Mouse (Mus musculus) cerebellum, adult 8-10 months (tissue): ENCODE data around the gene Krtcap2.

Source experiments
- DNase-seq: peaks from one replicate; pipeline ENCODE4 v3.0.0; 2022

Krtcap2 gene

DNA sequence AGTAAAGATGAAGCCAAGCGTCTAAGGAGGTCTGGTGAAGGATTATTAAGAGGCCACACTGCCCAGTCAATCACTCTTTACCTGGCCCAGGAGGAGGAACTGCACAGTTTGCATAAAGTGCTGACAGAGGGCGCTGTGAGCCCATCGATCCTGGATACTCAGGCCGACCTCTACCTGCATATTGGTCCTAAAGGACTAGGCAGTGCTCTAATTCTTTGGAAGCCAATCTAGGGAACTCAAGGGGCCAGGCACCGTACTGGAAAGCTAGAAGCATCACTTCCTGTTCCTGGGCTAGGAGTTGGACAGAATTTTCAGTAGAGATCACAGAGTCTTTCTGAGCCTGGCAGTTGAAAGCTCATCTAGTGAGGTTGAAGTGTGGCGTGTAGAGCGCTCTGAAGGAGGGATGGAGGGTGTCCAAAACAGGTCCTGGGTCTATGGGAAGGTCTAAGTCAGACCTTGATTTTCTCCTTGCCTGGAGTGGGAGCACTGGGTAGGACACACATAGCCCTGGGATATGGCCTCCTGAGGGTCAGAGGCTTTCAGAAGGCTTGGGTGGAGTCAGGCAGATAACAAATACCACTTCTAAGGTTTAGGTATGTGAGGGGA lies 4.8 kb downstream of the Krtcap2 start:
- peak; percentile 68 for DNase-seq

DNA sequence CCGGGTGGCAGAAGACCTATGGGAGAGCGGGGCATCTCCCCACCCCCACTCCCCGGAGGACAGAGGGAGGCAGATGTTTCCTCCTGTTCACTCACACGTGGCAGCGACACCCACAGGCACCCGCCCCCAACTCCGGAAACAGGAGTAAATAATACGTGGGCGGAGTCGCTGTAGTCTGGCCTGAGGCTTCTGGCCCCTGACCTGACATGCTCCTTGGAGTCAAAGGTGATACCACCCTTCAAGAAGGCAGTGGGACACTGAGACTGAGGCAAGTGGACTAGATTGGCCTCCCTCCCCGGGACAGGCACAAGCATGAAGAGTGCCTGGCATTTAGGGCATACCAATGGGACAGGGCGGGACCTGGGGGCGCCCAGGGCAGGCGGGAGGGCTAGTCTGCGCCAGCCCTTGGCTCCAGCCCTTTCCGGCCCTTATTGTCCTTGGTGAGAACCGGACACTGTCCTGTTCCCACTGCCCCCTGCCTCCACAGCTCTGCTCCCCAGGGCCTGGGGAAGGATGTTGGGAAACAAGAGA lies 5.7 kb downstream of the Krtcap2 start:
- DNase-seq = peak; percentile 9

DNA sequence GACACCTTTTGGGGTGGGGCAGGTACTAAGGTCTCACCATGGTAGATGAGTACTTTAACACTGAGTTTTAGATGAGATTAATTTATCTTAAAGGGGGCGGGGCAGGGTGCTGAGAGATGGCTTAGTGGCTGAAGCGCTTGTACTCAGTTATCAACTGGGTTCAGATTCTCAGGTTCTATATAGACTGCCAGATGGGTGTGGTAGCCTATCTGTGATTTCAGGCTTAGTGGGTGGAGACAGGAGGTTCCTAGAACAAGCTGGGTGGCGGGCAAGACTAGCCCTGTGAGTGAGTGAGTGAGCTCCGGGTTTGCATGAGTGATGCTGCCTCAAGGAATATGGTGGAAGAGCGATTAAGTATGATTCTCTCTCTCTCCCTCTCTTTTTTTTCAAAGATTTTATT lies 9.2 kb downstream of the Krtcap2 start:
- no peak for DNase-seq

- no peak for DNase-seq
Observed at GRCm38 (mm10) chr3:89256177-89256576, 10.4 kb downstream of the Krtcap2 start.

DNA sequence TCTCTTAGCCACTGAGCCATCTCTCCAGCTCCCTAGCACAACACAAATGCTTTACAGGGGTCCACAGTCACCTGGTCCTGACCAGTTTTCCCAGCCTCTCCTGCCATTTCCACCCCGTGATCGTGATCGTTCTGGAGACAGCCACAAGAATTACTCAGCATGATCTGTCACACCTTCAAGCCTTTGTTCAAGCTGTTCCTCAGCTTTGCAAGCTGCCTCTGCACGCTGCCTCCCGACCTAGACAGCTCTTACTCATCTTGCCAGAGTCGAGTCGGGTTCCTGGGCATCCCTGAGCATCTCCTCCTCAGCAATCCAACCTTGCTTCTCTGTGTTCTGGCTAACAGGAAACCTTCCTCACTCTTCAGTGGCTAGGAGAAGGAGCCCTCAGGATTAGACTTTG lies 13.3 kb downstream of the Krtcap2 start, which contains the start of gene Dpm3:
Gene Dpm3 (plus strand): TSS at position 283 of the 400 bp plus-strand sequence.
- DNase-seq = no peak

DNA sequence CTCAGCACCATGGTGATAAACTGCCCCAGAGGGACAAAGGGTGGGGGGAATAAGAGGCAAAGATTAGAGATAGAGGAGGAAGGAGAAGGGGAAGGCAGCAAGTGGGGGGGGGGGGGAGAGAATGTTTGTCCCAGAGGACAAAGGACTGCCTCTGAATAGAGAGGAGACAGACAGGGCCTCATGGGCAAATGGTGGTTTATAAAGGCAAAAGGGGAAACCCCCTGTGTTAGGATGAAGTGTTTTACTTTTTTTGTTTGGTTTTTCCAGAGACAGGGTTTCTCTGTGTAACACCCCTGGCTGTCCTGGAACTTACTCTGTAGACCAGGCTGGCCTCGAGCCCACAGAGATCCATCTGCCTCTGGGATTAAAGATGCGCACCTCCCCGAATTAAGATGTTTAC lies 14.4 kb downstream of the Krtcap2 start:
- DNase-seq = no peak

DNA sequence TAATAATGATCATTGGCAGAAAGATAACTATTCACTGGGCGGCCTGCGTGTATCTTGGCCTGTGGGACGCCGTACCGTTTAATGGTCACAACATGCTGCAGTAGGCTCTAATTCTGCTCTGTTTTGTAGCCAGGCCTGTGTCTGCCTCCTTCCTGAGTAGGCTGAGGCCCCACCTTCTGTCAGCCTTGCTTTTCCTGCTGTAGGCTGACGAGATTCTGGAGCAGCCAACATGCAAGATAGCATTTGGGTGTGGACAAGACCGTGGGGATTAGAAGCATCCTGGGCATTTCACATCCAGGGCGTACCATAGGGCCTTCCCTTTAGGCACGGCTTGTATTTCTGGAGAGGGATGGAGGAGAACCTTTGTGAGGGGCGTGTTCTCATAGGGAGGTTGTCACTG lies 16.7 kb downstream of the Krtcap2 start:
- DNase-seq = no peak

GRCm38 (mm10) chr3:89266439-89266893 lies 20.7 kb downstream of the Krtcap2 start:
- DNase-seq = peak; percentile 81

DNA sequence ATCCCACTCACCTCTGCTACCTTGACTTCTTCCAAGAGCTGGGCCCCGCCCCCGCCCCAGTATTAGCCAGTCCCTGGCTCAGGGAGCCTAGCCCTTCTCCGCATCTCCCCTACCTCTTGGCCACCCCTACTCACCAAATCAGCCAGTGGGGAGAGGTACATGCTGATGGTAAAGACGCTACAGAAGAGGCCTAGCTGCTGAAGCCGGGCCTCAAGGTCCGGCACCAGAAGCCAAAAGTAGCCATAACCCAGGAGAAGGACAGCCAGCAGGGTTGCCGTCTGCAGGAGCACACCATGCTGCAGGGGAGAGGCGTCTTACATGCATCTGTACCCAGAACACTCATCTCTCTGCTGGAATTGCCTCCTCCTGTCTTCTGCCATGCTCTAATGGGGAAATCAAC lies 23.1 kb downstream of the Krtcap2 start:
- no peak for DNase-seq

DNA sequence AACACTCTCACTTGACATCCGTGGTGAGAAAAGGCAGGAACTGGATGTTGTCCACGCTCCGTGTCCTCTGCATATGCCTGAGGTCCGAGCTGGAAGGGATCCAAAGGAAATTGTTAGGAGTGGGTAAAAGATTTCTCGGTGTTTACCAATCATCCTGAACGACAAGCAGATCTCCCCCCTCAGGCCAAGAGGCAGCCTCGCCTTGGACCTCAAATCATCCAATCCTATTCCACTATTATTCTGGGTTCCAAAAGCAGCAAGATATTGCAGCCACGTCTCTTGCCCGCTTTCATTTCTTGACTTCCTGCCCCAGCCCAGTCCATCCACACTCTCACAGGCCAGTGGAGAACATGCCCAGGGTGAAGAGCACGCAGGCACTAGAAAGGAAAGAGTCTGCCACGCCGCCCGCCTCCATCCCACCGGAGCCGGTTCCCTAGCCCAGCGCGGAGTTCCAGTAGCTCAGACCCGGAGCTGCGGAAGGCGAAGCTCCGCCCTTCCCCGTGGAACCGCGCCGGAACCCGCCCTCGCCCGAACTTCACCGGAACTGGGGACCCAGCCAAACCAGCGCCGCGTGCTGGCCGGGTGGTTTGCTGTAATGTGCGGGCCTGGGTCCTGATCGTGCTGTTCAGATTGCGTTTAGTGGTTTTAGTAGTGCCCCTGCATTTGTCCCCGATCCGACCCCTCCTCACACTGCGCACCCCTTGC lies 24.4 kb downstream of the Krtcap2 start, which contains the start of gene Slc50a1:
Gene Slc50a1 (minus strand): TSS at position 520 of the 705 bp plus-strand sequence.
- peak; percentile 81 for DNase-seq

GRCm38 (mm10) chr3:89270891-89271290 lies 25.1 kb downstream of the Krtcap2 start:
- peak; percentile 55 for DNase-seq

DNA sequence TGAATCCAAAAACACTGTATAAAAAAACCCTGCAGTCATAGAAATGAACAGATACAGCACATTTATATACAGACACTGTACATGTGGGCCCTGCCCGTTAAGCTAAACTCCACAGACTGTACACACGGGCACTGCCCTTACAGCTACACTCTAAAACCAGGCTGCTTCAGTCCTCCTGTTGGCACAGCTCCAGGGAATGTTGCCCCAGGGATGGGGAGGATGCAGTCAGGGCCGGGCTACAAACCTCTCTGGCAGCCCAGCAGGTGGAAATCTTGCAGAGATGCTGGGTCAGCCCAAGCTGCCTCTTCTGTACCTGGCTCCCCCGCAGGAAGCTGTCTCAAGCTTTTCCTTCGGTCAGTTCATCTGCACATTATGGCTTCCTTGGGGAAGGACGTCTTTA lies 26.0 kb downstream of the Krtcap2 start:
- no peak for DNase-seq

DNA sequence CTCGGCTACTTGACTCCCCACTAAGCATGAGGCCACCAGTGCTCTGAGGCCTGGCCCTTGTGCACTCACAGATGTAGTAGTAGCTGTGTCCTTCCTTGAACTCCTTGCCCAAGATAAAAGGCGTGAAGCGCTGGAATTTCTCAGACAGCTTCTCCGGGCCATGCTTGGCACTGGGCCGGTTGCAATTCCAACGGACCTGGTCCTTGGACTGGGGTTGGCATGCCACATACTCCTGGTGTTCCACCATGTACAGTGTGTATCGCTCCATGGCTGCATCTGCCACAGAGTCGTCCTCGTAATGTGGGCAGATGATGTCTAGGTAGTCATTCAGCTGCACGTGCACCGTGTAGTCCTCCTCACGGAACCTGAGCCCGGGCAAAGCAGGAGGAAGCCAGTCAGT lies 30.3 kb downstream of the Krtcap2 start:
- DNase-seq = no peak

- no peak for DNase-seq
Observed at GRCm38 (mm10) chr3:89277281-89278021, 31.7 kb downstream of the Krtcap2 start.

DNA sequence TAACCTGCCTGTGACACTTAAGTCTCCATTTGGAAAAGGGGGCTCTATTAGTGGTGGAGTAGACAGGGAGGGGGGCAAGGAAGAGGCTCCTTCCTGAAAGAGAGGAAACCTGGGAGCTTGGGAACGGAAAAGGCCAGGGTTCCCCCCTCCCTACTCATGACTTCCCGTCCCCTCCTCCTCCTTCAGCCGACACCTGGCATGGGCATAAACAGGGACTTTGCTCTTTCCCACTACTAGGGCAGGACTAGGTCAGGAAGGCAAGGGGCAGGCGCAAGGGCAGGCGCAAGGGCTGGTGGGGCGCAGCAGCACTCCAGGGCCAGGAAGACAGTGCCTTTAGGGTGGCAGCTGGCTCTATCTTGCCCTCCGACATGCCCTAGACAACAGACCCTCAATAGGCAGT lies 32.3 kb downstream of the Krtcap2 start:
- DNase-seq = no peak

DNA sequence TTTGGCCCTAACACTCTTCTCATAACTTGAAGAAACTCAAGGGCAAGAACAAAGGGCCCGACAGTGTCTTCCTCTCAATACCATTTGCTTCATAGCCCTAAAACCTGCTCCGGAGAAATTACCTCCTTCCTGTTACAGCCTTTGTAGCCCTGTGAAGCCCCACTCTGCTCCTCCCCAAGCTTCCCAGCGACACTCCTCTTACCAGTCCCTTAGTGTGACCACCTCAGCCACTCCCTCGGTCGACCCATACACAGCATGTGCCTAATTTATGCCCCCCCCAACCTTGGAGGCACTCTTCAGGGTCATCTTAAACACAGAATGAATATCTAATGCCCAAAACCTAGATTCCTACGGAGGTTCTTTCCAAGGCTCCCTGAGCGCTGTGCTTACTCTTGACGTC lies 32.9 kb downstream of the Krtcap2 start:
- DNase-seq = no peak

DNA sequence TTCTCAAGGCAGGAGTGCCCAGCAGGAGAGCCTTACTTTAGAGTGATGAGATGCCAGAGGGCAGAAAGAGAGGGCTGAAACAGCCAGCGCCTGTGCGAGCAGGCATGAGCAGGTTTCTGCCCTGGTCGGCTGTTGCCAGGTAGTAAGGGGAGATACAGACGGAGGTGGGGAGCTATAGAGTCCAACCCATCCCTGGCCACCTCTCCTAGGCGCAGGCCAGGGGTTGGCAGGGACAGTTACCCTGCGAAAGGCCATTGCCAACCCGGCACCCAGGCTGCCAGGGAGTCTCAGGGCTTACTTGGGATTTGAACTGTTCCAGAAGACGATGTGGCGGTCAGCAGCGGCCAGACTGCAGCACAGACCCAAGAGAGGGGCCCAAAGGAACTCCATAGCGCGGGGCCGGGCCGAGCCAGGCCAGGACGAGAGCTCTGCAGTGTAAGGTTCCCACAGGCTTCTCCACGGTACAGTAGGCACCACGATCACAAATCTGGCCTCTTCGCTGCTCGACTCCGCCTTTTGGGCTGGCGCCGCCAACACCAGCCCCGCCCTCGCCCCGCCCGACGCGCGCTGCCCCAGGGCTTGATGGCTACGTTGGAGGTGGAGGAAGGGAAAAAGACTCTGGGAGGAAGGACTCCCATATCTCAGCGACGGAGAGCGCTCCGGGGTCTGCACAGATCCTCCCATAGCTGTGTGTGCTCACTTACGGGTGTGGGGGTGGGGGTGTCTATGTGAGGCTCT lies 33.6 kb downstream of the Krtcap2 start:
- peak; percentile 85 for DNase-seq

- DNase-seq = no peak
Observed at GRCm38 (mm10) chr3:89280050-89280605, 34.4 kb downstream of the Krtcap2 start.

GRCm38 (mm10) chr3:89280606-89281511 lies 35.1 kb downstream of the Krtcap2 start, which contains the start of gene Efna1:
TSS of gene Efna1 (minus strand) at chr3:89281142.
- peak; percentile 49 for DNase-seq

- peak; percentile 82 for DNase-seq
Observed at GRCm38 (mm10) chr3:89281579-89282290, 36.0 kb downstream of the Krtcap2 start.

- no peak for DNase-seq
Observed at GRCm38 (mm10) chr3:89282291-89282643, 36.5 kb downstream of the Krtcap2 start.
